Mouse (Mus musculus) E14TG2a.4 (cell line): ENCODE results near the gene Rpl11.
"Not testable (repeated sequence)": the region's sequence is repeated elsewhere in the genome, so short reads cannot be mapped to it uniquely, and the experiment has no call there.

Experiments
- H3K27me3 ChIP-seq: 2 replicates; pipeline ENCODE4 v1.6.1; 2014; ENCODE audit warnings: low read length, control low read depth; ENCODE audit not compliant: insufficient read depth
- H3K36me3 ChIP-seq: 2 replicates; pipeline ENCODE4 v1.6.1; 2014; ENCODE audit warnings: low read length, control low read depth; ENCODE audit not compliant: insufficient read depth
- H3K4me1 ChIP-seq: replicated peaks from 2 replicates; pipeline ENCODE4 v1.6.1; 2014; ENCODE audit warnings: low read depth, low read length, control low read depth
- H3K4me3 ChIP-seq: replicated peaks from 2 replicates; pipeline ENCODE4 v1.5.1; 2014; ENCODE audit warnings: mild to moderate bottlenecking, low read length
- H3K9me3 ChIP-seq: 2 replicates; pipeline ENCODE4 v1.6.1; 2014; ENCODE audit warnings: low read length, control low read depth
- CTCF ChIP-seq: conservative IDR thresholded peaks from 2 replicates; pipeline ENCODE4 v1.5.1; 2014; ENCODE audit warnings: low read length
- NANOG ChIP-seq: IDR thresholded peaks from 2 replicates; pipeline ENCODE4 v1.6.1; 2014; ENCODE audit warnings: borderline replicate concordance, low read length, mixed read lengths
- POU5F1 ChIP-seq: IDR thresholded peaks from 2 replicates; pipeline ENCODE4 v1.6.1; 2014; ENCODE audit warnings: low read length, borderline replicate concordance

Rpl11 gene

GRCm38 (mm10) chr4:136081729-136082128, 28.5 kb upstream of the Rpl11 start:
- H3K9me3 ChIP-seq = no peaks in the 10 kb centered on the region
- no peaks in the 10 kb centered on the region for H3K36me3 ChIP-seq
- peaks cover 66% of the 10 kb centered on the region for H3K27me3 ChIP-seq
- no peak for TF ChIP-seq NANOG
- no peak for TF ChIP-seq CTCF
- TF ChIP-seq POU5F1 = no peak
- H3K4me3 ChIP-seq = peak overlapping the region; percentile 68
- H3K4me1 ChIP-seq = peaks cover 40% of the 10 kb centered on the region

GRCm38 (mm10) chr4:136078649-136079048, 25.4 kb upstream of the Rpl11 start:
- H3K4me3 ChIP-seq = no peak overlapping the region
- H3K27me3 ChIP-seq = peaks cover 60% of the 10 kb centered on the region
- peaks cover 30% of the 10 kb centered on the region for H3K4me1 ChIP-seq
- no peaks in the 10 kb centered on the region for H3K36me3 ChIP-seq
- no peaks in the 10 kb centered on the region for H3K9me3 ChIP-seq
- TF ChIP-seq POU5F1 (no peak), NANOG (no peak), CTCF (no peak)

GRCm38 (mm10) chr4:136076776-136077538, 23.7 kb upstream of the Rpl11 start:
- Histone ChIP-seq H3K4me3 (no peak overlapping the region), H3K27me3 (peaks cover 47% of the 10 kb centered on the region), H3K4me1 (peaks cover 15% of the 10 kb centered on the region), H3K9me3 (no peaks in the 10 kb centered on the region), H3K36me3 (no peaks in the 10 kb centered on the region)
- TF ChIP-seq NANOG (no peak), CTCF (no peak), POU5F1 (no peak)

- no peaks in the 10 kb centered on the region for H3K36me3 ChIP-seq
- peaks cover 18% of the 10 kb centered on the region for H3K4me1 ChIP-seq
- peak overlapping the region; percentile 24; the same call in 1 of the 2 replicates for H3K4me3 ChIP-seq
- peak; percentile 96 for TF ChIP-seq CTCF
- TF ChIP-seq NANOG = no peak
- H3K9me3 ChIP-seq = no peaks in the 10 kb centered on the region
- peaks cover 26% of the 10 kb centered on the region for H3K27me3 ChIP-seq
Measured at GRCm38 (mm10) chr4:136071178-136071714, 18.0 kb upstream of the Rpl11 start.

- H3K27me3 ChIP-seq = peaks cover 26% of the 10 kb centered on the region
- no peaks in the 10 kb centered on the region for H3K36me3 ChIP-seq
- TF ChIP-seq NANOG (no peak), CTCF (no peak), POU5F1 (no peak)
- no peaks in the 10 kb centered on the region for H3K9me3 ChIP-seq
- peaks cover 18% of the 10 kb centered on the region for H3K4me1 ChIP-seq
- H3K4me3 ChIP-seq = peak overlapping the region; percentile 24; the same call in 1 of the 2 replicates
Measured at GRCm38 (mm10) chr4:136070592-136070991, 17.4 kb upstream of the Rpl11 start.

GRCm38 (mm10) chr4:136069954-136070353, 16.7 kb upstream of the Rpl11 start:
- TF ChIP-seq POU5F1 = no peak
- peak; percentile 32 for TF ChIP-seq CTCF
- TF ChIP-seq NANOG = no peak

GRCm38 (mm10) chr4:136069313-136069712, 16.1 kb upstream of the Rpl11 start:
- no peak for TF ChIP-seq POU5F1
- TF ChIP-seq NANOG = no peak
- no peak for TF ChIP-seq CTCF
- Histone ChIP-seq H3K4me1 (peaks cover 18% of the 10 kb centered on the region), H3K27me3 (peaks cover 26% of the 10 kb centered on the region), H3K9me3 (no peaks in the 10 kb centered on the region), H3K4me3 (no peak overlapping the region), H3K36me3 (no peaks in the 10 kb centered on the region)

More at GRCm38 (mm10) chr4:136069954-136070353, 16.7 kb upstream of the Rpl11 start:
- Histone ChIP-seq H3K4me3 (no peak overlapping the region), H3K4me1 (peaks cover 18% of the 10 kb centered on the region), H3K27me3 (peaks cover 24% of the 10 kb centered on the region), H3K36me3 (no peaks in the 10 kb centered on the region), H3K9me3 (no peaks in the 10 kb centered on the region)

- Histone ChIP-seq H3K9me3 (no peaks in the 10 kb centered on the region), H3K4me1 (peaks cover 4% of the 10 kb centered on the region; the same call in 1 of the 2 replicates), H3K36me3 (no peaks in the 10 kb centered on the region), H3K4me3 (no peak overlapping the region), H3K27me3 (peaks cover 10% of the 10 kb centered on the region)
- no peak for TF ChIP-seq POU5F1
- TF ChIP-seq CTCF = peak; percentile 65
Measured at GRCm38 (mm10) chr4:136063143-136063542, 9.9 kb upstream of the Rpl11 start.

GRCm38 (mm10) chr4:136059800-136060488, 6.7 kb upstream of the Rpl11 start:
- peaks cover 16% of the 10 kb centered on the region; the same call in 1 of the 2 replicates for H3K27me3 ChIP-seq
- not testable (repeated sequence) for H3K4me3 ChIP-seq, H3K36me3 ChIP-seq, H3K9me3 ChIP-seq, H3K4me1 ChIP-seq
